Mouse (Mus musculus) brain, embryonic 14.5 days (tissue): ENCODE measurements at regions not wholly inside any gene's neighbourhood (a gene's known extent, or its start where the extent isn't known, plus 50 kb on each side); places are given as distances from the start of the nearest gene placed in this dataset.

Experiments used
- CTCF ChIP-seq: fragments of 200-500 bp; IDR thresholded peaks from 2 replicates; pipeline ENCODE4 v1.5.1; 2012; ENCODE audit warnings: inconsistent platforms, mild to moderate bottlenecking, moderate library complexity, borderline replicate concordance; ENCODE audit not compliant: insufficient read depth, insufficient read length; ENCODE audit errors: extremely low read depth
- POLR2A ChIP-seq: fragments of 200-500 bp; IDR thresholded peaks from 2 replicates; pipeline ENCODE4 v1.6.1; 2012; ENCODE audit warnings: mild to moderate bottlenecking, inconsistent platforms, borderline replicate concordance; ENCODE audit not compliant: poor library complexity, insufficient read depth, insufficient read length, severe bottlenecking; ENCODE audit errors: extremely low read depth

DNA sequence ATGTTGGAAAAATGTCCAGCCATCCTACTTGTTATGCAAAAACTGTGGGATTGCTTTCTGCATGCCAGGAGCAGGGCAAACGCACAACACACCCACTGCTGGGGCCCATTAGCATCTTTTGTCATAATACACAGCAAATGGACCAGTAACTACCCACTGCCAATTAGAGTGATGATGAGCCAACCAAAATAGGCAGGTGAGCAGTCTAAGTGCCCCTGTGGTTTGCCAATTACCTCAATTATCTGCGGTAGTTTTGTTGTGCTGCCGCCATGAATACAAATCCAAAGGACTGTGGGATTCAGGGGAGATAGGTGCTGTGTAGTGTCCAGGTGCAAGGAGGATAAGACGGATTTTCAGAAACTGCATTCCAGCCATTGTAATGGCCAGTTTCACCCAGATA is 796.5 kb upstream of the Map3k7 start:
- TF ChIP-seq CTCF = no peak
- TF ChIP-seq POLR2A = no peak
